Mouse (Mus musculus): ENCODE measurements around the gene 4933434E20Rik. TPM values are rescaled to one million over a fixed set of nuclear protein-coding genes. Genes with fewer than 3 reads are reported as not detected.
A peak's percentile ranks its signal among the peaks of the same experiment; 100 is the strongest.

Gene 4933434E20Rik
- 10 to 100 TPM; 95.2 to 98.7 TPM for total RNA-seq (2021)
- long read RNA-seq, experiment 1, transcript 4933434E20Rik-206 (7 exons, 2,510 nt): major isoform, 23 of 32 reads
- long read RNA-seq, experiment 1, partial matches to known transcripts: 0 of 32 reads
- long read RNA-seq, experiment 1, other reads (novel, unspliced or antisense): 6 of 32 reads
- long read RNA-seq, experiment 2, transcript 4933434E20Rik-206 (7 exons, 2,510 nt): major isoform, 10 of 21 reads
- long read RNA-seq, experiment 2, partial matches to known transcripts: 1 of 21 reads
- long read RNA-seq, experiment 2, other reads (novel, unspliced or antisense): 9 of 21 reads

- Histone ChIP-seq H3K4me3 (peak within 1 kb of the TSS; percentile 81), H3K27ac (peak within 1 kb of the TSS; percentile 94)
- no peak; the same call in none of the 2 replicates for TF ChIP-seq CTCF (IDR thresholded peaks at IDR 0.05)
- DNase-seq (ENCODE audit: extremely low spot score in 1 of 2, low spot score in 2 of 2): peak; percentile 44 to 54
- intact Hi-C loops (cut with DNase I): loop anchor here (2.0 to 10.0 kb wide), 3 partner anchors 25 to 277 kb away; partner anchors contain the start of gene Ube2q1
These were observed at the start of gene 4933434E20Rik for GRCm38 (mm10) chr3:90051441-90052350. Gene 4933434E20Rik (plus strand): TSS chr3:90051636.

GRCm38 (mm10) chr3:90004091-90004796 lies 47.2 kb upstream of the 4933434E20Rik start:
- no peak for TF ChIP-seq CTCF (IDR thresholded peaks at IDR 0.05)
- Histone ChIP-seq H3K4me3 (no peak overlapping the region), H3K27ac (no peak overlapping the region)
- no peak for DNase-seq (ENCODE audit: extremely low spot score in 1 of 2, low spot score in 2 of 2)
- intact Hi-C loops (cut with DNase I): no loop called here

GRCm38 (mm10) chr3:90010291-90010690 lies 41.1 kb upstream of the 4933434E20Rik start:
- no peak for DNase-seq (ENCODE audit: extremely low spot score in 1 of 2, low spot score in 2 of 2)
- no peak overlapping the region for H3K4me3 ChIP-seq
- H3K27ac ChIP-seq: no peak overlapping the region
- intact Hi-C loops (cut with DNase I): no loop called here
- no peak for TF ChIP-seq CTCF (IDR thresholded peaks at IDR 0.05)

- no peak for TF ChIP-seq CTCF (IDR thresholded peaks at IDR 0.05)
- no peak overlapping the region for H3K4me3 ChIP-seq
- intact Hi-C loops (cut with DNase I): loop anchor here (2.0 kb wide), 1 partner anchor 14 kb away; no protein-coding TSS in a partner anchor
- DNase-seq (ENCODE audit: extremely low spot score in 1 of 2, low spot score in 2 of 2): no peak
- no peak overlapping the region for H3K27ac ChIP-seq
These were observed 34.8 kb upstream of the 4933434E20Rik start for GRCm38 (mm10) chr3:90016626-90017025.

- no peak for TF ChIP-seq CTCF (IDR thresholded peaks at IDR 0.05)
- no peak overlapping the region for H3K4me3 ChIP-seq
- no peak overlapping the region for H3K27ac ChIP-seq
- intact Hi-C loops (cut with DNase I): no loop called here
- no peak for DNase-seq (ENCODE audit: extremely low spot score in 1 of 2, low spot score in 2 of 2)
These were observed 16.8 kb upstream of the 4933434E20Rik start for GRCm38 (mm10) chr3:90034653-90035052.

- intact Hi-C loops (cut with DNase I): no loop called here
- no peak for TF ChIP-seq CTCF (IDR thresholded peaks at IDR 0.05)
- DNase-seq (ENCODE audit: extremely low spot score in 1 of 2, low spot score in 2 of 2): no peak
- Histone ChIP-seq H3K27ac (no peak overlapping the region), H3K4me3 (no peak overlapping the region)
These were observed 15.2 kb upstream of the 4933434E20Rik start for GRCm38 (mm10) chr3:90036263-90036662.

GRCm38 (mm10) chr3:90049691-90050090 lies 1.7 kb upstream of the 4933434E20Rik start:
- Histone ChIP-seq H3K27ac (no peak overlapping the region), H3K4me3 (no peak overlapping the region)
- DNase-seq (ENCODE audit: extremely low spot score in 1 of 2, low spot score in 2 of 2): no peak
- intact Hi-C loops (cut with DNase I): loop anchor here (10.0 kb wide), 1 partner anchor 275 kb away; the partner anchor contains the start of gene Ube2q1
- TF ChIP-seq CTCF (IDR thresholded peaks at IDR 0.05): no peak

- intact Hi-C loops (cut with DNase I): loop anchor here (2.0 to 10.0 kb wide), 3 partner anchors 24 to 278 kb away; partner anchors contain the start of gene Ube2q1
- Histone ChIP-seq H3K4me3 (peak within 1 kb of the TSS; percentile 86), H3K27ac (peak within 1 kb of the TSS; percentile 94)
- peak; percentile 89 to 95 for DNase-seq (ENCODE audit: extremely low spot score in 1 of 2, low spot score in 2 of 2)
- TF ChIP-seq CTCF (IDR thresholded peaks at IDR 0.05): no peak; the same call in 1 of the 2 replicates
These were observed 1.2 kb downstream of the 4933434E20Rik start, which contains the start of gene Ubap2l for GRCm38 (mm10) chr3:90052351-90053241. Gene Ubap2l (minus strand): TSS chr3:90052628.

- intact Hi-C loops (cut with DNase I): no loop called here
- H3K4me3 ChIP-seq: no peak overlapping the region
- no peak for DNase-seq (ENCODE audit: extremely low spot score in 1 of 2, low spot score in 2 of 2)
- H3K27ac ChIP-seq: no peak overlapping the region
- no peak for TF ChIP-seq CTCF (IDR thresholded peaks at IDR 0.05)
These were observed 10.1 kb downstream of the 4933434E20Rik start for GRCm38 (mm10) chr3:90061549-90061948.

GRCm38 (mm10) chr3:90062539-90062938 lies 11.1 kb downstream of the 4933434E20Rik start:
- intact Hi-C loops (cut with DNase I): no loop called here
- DNase-seq (ENCODE audit: extremely low spot score in 1 of 2, low spot score in 2 of 2): no peak
- no peak overlapping the region for H3K27ac ChIP-seq
- no peak overlapping the region for H3K4me3 ChIP-seq
- TF ChIP-seq CTCF (IDR thresholded peaks at IDR 0.05): no peak

Measured in left cerebral cortex, adult 2 months (tissue).